Mouse (Mus musculus) induced T-regulatory cell, adult 2 months (primary cell): ENCODE results near the gene Rbbp9.

ENCODE experiments used
- DNase-seq: peaks from one replicate; pipeline ENCODE4 v3.0.0-alpha.2; 2012; ENCODE audit warnings: low read depth

The Rbbp9 gene

DNA sequence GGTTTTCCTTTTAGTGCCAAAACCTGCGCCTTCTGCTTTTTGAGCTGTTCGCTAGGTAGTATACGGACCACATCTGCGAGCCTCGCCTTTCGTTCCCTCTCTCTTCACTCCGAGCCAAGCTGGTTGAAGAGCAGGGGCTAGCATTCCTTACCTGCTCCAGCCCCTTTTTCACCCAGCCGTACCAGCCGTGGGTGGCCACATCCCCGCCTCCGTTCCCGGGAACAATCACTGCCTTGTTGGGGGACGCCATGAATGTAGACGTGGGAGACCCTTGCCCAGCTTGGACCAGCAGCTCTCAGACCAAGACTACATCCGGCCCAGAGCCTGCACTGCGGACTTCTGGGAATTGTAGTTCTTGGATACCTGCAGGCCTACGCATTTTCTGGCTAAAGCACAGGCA is at the start of gene Rbbp9:
Gene Rbbp9 (minus strand): TSS at position 341 of the 400 bp plus-strand sequence.
- peak; percentile 67 for DNase-seq

DNA sequence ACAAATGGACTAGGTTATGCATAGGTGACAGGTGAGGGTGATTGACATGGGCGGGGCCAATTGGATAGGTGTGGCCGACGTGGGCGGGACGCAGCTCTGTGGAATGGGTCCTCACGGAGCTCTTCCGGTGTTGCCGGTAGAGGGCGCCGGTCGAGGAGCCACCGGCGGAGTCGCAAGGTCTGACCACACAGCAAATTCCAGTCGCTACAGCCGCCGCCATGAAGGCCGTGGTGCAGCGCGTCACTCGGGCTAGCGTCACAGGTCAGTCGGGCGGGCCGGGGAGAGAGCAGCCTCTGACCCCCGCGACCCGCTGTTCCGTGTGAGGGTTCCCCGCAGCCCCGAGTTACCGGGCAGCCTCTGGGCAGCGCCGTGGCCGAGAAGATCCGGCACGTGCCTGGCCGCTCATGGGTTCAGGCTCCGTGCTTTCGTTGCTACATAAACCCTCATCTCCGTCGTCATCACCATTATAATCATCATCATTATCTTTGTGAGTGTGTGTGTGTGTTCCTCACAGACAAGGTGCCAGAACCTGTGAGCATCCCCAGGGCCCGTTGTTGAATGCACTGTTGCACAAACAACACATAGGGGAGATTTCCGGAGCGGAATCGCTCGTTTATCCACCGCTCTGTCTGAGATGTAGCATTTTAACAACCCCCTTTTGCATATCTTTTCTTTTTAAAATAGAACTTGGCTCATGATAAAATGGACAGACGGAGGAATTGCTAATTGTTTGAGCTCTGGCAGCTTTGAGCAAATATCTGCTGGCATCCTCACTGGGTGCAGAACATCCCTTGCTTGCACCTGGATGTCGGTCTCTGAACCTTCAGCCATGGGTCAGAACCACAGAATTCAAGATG is 49.4 kb upstream of the Rbbp9 start, which contains the start of gene Dtd1:
Gene Dtd1 (plus strand): TSS at position 67 of the 857 bp plus-strand sequence.
- peak; percentile 93 for DNase-seq

DNA sequence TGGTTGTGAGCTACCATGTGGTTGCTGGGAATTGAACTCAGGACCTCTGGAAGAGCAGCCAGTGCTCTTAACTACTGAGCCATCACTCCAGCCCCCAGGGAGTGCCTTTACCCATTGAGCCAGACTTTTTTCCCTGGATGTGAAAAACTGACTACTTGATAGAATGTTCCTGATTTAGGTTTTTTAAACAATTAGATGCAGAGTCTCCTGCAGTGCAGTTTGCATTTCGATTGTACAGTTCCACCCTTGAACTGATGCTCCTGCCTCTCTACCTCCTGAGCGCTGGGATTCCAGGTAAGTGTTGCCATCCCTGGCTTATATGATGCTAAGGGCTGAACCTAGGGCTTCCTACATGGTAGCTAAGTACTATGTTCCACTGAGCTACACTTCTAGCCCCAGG is 47.3 kb upstream of the Rbbp9 start:
- DNase-seq: no peak

DNA sequence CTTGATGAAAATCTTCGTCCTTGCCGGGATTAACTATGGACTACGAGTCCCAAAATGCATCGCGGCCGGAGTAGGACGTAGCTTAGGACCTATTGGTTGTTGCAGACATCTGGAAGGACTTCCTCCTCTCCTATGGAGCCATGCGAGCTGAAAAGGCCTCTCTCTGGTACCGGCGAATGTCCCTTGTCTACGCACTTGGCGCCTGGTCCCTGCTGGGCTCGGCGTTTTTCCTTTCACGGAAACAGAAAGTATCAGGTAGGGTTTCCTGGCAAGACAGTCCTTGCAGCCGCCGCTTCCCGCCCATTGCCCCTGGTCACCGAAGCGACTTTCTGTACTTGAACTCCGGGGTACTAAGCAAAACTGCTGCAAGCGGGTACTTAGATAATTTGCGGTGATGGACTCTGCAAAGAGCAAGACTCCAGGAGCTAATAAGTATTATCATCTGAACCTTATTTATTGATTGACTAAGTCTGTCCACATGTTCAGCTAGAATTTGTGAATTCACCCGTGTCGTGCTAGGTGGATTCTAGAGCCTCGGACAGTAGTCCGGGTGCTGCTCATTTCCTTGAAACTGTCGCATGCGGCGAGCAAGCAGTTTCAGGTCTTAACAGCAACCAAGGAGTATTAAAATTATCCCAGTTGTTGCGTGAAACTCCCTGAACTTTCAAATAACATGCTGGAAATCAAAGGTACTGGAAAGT is 43.4 kb upstream of the Rbbp9 start, which contains the start of gene Smim26:
Gene Smim26 (plus strand): TSS at position 104 of the 701 bp plus-strand sequence.
- DNase-seq: peak; percentile 84

DNA sequence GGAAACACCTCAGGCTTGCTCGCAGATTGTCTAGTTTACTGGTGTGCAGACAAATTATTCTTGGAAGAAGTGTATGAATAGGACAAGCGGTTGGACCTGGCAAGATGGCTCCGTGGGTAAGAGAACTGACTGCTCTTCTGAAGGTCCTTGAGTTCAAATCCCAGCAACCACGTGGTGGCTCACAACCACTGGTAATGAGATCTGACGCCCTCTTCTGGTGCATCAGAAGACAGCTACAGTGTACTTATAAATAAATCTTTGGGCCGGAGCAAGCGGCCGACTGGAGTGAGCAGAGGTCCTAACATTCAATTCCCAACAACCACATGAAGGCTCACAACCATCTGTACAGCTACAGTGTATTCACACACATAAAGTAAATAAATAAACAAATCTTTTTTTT is 42.4 kb upstream of the Rbbp9 start:
- DNase-seq: peak; percentile 28

DNA sequence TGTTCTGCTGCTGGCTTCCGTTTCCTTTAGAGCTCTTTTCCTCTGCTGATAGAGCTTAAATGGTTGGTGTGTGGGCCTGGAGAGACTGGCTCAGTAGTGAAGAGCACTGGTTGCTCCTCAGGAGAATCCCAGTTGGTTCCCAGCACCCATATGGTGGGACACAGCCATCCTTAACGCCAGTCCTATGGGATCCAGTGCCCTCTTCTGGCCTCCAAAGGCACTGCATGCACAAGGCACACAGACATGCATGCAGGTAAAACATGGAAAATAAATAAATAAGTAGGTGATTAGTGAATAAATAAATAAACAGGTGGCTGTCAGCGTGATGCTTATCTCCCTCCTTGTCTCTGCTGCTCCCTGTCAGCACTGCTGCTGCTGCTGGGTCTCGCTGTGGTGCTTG is 38.1 kb upstream of the Rbbp9 start:
- DNase-seq: peak; percentile 18

DNA sequence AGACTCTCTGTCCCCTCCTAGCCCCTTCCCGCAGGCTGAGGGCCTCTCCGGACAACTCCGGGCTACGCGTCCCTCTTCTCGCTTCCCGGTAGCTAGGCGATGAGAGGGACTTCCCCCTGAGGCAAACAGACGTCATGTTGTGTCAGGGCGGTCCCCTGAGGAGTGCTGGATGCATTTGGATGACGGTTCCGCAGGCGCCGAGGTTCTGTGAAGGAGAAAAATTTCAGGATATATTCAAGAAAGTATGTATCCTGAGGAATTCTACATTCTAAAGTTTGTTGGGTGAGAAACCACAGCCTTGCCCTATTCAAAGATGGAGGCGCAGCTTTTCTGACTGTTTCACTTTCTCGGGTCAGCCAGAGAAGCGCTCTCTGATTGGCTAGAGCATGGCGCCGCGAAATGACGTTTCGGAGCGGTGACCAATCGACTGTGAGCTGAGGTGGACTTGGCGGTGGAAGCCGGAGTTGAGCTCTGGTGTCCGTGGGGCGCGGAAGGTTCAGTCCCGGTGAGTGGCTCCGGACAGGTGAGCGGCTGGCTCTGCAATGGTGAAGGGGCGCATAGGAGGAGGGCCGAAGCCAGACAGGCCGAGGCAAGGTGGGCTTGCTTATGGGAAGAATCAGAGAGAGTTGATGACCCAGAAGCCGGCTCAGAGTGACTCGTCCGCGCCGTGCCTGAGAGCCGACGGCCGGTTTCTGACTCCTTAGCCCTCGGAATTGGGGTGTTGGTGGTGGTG is 5.3 kb upstream of the Rbbp9 start, which contains the start of gene Sec23b:
Gene Sec23b (plus strand): TSS at position 410 of the 733 bp plus-strand sequence.
- peak; percentile 98 for DNase-seq

DNA sequence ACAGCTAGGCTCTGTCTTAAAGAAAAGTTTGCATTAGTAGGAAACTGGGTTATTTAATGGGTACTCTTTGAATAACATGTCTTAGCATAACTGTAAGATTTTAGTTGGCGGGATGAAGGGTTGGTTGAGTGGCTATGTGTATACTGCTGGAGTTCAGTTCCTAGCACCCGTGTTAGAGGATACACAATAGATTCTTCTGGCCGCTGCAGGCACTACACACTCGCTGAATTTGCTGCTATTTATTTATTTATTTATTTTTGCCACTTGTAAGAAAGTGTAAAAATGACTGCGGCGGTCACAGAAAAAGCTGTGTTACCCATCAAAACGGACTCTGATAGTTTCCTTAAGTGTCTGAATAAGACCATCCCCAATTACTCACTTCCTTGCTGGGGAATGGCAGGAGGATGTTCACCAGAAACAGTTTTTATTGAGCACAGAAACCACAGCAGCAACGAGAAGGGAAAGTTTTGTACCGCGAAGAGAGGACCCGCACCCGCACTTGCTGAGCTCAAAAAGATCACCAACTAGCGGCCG is 4.7 kb upstream of the Rbbp9 start:
- no peak for DNase-seq

DNA sequence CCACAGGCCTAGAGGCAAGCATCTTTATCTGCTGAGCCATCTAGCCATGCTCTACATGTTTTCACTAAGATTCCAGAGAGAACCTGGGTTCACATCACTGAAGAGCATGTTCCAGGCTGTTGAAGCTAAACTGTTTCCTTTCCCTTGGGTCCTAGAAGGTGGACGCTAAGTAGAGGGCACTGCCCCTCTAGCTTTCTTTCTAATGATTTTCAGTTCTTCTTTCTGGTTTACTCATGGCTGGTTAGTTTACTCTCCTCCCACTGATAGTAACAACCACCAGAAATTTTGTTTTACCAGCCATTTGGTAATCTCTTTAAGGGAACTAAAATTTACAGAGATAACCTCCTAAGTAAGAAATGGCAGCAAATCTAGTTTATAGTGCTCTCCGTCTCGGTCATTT is 3.2 kb upstream of the Rbbp9 start:
- no peak for DNase-seq

DNA sequence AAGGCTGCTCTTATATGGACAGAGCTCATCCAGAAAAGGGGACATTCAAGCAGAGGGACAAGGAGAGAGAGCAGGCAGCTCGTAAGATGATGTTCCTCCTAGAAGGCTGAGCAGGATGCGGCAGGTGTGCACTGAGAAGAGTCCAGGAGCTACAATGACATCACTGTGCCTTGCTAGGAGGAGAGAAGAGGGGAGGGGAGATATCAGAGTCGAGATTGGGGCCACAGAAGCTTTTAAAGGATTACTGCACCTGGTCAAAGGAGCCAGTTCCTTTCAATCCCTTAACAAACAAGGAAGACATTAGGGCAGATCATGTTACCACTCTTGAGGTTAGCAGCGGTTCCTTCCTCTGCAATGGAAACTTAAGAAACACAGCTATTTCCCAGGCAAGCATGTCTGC is 3.1 kb downstream of the Rbbp9 start:
- no peak for DNase-seq

DNA sequence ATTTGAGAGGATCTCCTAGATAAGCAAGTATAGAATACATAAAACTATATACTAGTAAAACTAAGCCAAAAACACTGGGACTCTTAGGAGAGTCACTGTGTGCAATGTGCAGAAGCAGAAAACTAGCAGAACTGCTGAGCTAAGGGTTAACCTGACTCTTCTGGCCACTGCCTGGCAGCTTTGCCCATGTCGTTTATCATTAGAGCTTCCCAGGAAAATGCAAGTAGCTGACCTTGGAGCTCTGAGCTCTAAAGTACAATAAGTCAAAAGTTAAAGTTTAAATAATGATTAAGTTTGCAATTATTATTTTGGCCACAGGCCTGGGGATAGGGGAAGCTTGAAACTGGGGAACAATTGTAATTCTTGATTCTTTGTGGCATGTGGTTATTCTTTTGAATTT is 5.2 kb downstream of the Rbbp9 start:
- no peak for DNase-seq

DNA sequence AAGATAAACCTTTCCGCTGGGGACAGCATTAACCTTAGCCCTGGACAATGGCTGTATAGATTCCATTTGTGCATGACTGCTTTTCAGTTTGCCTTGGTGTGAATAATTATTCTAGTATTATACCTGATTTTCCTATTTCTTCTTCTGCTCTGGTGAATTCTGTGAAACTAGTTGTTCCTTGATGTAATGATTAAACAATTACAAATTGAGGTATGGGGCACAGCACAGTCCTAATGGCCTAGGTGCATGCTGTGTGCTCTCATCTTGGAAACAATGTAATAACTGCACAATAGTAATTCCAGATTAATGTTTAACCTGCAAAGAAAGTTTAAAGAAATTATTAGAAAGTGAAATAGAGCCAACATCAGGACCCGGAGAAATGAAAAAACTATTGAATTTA is 5.6 kb downstream of the Rbbp9 start:
- no peak for DNase-seq

DNA sequence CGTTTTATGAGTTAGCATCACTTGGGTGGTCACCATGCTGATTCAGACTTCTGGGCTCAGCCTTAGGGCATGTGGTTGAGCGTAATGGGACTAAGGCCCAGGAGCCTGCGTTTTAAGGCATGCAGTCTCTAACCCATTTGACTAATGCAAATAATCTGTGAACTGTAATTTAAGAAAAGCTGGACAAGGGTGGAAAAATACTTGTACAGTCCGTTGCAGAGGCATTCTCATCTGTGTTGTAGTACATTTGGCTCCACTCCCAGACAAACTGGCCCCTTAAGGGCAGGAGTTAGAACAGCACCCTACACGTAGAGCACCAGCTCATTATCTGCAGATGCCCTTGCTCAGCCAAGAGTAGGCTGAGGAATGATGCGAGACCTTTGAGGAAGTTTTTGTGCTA is 6.0 kb downstream of the Rbbp9 start:
- DNase-seq: no peak

DNA sequence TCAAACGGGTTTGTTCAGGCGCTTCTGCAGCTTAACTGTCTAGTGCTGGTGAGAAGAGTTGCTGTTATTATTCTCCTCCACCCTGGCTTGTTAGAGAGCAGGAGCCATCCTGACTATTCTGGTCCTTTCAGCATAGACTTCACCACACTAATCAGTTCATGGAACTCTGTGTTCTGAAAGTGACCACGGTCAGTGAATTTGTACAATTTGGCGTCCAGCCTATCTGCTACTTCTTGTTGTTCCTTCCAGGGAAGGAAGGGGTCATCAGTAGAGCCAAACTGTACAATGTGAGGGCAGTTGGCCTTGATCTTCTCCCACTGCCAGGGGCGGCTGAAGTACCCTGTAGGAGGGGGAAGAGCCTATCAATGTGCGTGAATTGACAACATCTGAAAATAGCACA is 7.0 kb downstream of the Rbbp9 start:
- no peak for DNase-seq

DNA sequence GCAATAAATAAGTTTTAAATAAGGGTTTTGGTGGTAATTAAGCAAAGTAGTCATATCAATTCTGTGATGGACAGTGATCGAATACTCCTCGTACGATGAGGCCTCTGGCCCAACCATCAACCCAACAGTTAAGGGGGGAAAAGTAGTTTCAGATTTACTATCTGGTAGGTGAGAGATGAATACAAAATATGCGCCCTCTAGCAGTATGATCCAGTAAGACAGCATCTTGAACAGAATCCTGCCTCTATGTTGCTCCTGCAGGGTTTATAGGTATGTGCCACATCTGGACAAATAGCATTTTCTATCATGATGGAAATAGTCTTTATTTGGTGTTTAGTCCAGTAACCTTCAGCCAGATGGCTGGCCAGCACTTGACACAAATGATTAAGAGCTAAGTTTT is 9.4 kb downstream of the Rbbp9 start:
- DNase-seq: peak; percentile 48

DNA sequence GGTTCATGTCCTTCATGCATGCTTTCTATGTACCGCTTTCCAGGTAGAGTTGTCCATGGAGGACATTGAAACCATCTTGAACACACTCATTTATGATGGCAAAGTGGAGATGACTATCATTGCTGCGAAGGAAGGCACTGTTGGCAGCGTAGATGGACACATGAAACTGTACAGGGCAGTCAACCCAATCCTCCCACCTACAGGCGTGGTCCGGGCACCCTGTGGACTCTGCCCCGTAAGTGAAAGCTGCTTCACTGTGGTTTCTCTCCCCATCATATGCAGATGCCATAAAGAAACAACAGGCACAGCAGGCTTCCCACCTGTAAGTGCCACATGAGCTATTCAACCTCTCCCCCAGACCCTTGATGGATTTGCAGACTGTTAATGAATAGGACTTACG is 13.5 kb downstream of the Rbbp9 start:
- no peak for DNase-seq

DNA sequence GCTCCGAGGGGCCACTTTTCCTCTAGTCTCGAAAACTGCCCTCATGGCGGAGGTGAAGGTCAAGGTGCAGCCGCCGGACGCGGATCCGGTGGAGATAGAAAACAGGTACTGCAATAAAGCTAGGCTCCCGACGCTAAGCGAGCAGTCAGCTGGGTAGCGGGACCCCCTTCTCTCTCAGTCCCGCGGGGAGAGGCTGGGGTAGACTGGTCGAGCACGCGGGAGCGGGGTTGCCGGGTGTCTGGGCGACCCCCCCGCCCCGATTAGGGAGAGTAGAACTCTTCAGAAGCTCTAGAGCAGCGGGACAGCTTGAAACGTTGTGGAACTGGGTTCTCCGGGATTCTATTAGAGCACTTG is 22.9 kb downstream of the Rbbp9 start:
- no peak for DNase-seq

DNA sequence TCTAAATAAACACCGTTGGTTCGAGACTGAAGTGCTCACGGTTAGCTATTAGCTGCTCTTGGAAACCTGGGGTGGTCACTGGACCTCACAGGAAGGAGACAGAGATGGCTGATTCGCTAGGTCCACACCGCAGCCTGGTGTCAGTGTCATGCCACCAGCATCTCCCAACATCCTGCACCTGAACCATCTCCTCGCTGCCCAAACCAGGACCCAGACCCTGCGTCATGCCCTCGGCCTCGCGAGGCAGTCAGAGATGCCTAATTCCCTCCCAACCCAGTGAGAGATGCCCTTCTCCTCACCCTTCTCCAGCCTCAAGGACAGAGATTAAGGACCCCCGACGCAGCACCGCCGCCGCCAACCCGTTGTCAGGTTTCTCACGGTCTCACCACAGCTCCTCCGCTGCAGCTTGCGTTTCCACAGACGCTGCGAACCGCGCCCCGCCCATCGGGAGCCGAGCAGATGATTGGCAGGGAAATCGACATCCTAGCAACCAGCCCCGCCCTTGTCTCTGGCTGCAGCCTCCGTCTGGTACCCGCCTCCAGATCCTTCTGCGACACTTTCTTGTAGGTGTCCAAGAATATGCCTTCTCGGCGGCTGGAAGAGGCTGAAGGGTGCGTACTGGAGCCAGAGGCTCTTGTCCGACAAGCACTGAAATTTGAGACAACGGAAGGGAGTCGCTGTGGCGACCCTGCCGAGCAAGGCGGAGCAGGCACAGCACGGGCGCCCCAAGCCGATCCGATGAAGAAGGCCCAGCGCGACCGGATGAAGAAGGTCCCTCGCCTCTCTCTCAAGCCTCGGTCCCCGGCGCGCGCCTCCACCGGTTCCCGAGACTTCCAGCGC is 23.5 kb downstream of the Rbbp9 start, which contains the start of the genes Dzank1 and Polr3f:
Gene Dzank1 (minus strand): TSS at position 434 of the 840 bp plus-strand sequence.
Gene Polr3f (plus strand): TSS at position 738 of the 840 bp plus-strand sequence.
- peak; percentile 98 for DNase-seq

DNA sequence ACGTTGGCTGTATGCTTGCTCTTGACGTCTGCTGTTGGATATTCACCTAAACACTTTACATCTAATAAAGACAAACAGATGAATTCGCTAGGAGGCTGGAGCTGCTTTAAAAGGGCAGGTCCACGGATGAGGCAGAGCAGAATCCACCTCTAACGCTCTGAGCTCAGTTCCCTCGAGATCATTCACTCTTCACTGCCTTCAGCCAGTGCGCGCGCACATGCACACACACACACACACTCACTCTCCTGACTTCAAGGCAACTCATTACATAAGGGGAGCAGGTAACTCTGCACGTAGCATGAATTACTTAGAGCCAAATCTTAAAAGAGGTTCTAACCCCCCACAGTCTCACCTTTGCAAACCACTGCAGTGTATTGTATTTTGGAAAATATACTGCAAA is 24.8 kb downstream of the Rbbp9 start:
- DNase-seq: peak; percentile 14

DNA sequence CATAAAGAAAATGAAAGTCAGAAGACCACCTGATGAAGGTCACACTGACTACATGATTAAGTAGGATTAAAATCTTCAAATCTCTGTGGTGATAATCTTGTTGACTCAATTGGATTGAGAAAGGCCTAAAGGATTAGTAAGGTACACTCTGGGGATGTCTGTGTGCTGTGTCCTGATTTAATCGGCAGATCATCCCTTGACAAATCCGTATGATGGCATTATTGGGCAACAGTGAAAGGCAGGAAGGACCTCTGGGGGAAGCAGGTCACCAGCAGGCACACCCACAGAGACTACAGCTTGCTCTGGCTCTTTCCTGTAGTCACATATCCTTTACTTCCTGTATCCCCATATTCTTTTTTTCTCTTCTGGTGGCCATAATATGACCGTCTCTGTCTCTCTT is 30.9 kb downstream of the Rbbp9 start:
- DNase-seq: no peak

DNA sequence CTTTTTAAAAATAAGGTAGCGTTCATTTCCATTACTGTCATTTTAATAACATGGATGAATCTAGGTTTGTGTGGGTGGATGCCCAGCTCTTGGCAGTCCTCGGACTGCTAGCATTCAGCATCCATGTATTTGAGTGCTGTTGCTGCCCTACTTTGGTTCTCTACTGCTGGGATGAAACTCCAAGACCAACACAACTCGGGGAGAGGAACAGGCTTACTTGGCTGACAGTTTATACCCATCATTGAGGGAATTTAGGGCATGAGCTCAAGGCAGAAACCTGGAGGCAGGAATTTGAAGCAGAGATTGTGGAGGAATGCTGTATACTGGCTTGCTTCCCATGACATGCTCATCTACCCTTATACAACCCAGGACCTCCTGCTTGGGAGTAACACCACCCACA is 36.0 kb downstream of the Rbbp9 start:
- no peak for DNase-seq
